Mouse (Mus musculus) embryo, embryonic 10 days (tissue): ENCODE results near the gene Apol11a.
"Not testable (repeated sequence)": the region's sequence is repeated elsewhere in the genome, so short reads cannot be mapped to it uniquely, and the experiment has no call there.

Experiments
- DNase-seq: peaks from one replicate; pipeline ENCODE4 v3.0.0-alpha.2; 2015; ENCODE audit warnings: low spot score

Gene Apol11a

DNA sequence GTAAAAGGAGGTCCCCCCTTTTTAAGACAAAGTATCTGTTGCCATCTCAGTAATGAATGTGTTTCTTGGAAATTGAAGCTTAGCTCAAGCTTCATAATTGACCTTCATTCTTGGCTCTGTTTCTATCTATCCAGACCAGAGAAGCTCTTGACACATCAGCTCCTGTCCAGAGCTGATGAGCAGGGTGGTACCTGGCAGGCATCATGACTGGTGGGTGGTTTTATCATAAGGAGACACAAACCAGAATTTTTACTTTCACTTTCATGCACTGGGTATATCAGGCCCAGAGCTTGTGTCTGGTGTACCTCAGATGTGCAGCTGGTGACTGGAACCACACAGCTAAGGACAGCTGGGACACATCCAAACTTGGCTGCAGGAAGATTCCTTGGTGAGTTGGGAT lies at the start of gene Apol11a:
Gene Apol11a, plus strand, starts transcription at position 306 of the 400 bp plus-strand sequence.
- not testable (repeated sequence) for DNase-seq

DNA sequence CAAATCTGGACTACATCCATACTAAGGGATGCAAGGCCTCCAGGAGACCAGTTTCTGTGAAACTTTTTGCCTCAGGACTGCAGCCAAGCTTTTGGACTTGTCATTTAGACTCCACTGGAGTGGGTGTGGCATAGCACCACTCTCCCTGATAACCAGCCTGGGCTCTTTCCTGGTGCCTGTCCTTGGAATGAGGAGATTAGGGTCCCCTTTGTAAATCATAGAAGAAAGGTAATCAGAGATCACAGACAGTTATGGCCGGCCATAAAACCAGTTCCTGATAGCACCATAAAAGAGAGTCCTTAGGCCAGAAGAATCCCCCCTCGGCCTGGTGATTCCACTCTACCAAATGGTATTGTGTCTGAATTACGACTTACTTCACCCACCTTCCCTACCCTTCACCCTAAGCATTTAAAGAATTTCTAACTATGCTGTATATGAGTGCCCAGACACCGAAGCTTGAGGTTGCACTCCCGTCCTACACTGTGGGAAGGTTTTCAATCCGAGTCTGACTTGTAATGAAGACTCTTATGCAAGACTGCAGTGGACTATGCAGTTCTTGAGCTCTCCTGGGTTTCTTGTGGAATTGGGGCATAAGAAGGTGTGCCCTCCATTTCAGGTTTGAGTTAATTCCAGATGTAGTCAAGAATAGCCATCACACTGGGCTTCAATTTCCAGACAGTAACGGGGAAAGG lies 33.2 kb upstream of the Apol11a start:
- not testable (repeated sequence) for DNase-seq

DNA sequence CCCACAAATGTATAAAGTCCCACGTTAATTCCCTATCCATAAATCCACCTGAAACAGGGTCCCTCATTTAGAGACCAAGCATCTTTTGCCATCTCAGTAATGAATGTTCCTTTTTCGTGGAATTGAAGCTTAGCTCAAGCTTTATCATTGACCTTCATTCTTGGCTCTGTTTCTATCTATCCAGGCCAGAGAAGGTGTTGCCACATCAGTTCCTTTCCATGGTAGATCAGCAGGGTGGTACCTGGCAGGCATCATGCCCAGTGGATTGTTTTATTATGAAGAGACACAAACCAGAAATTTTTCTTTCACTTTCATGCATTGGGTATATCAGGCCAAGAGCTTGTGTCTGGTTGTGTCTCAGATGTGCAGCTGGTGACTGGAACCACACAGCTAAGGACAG lies 31.4 kb upstream of the Apol11a start, which contains the start of gene Apol10a:
Gene Apol10a, plus strand, starts transcription at position 355 of the 400 bp plus-strand sequence.
- not testable (repeated sequence) for DNase-seq

- no peak for DNase-seq
These were observed 25.8 kb upstream of the Apol11a start for GRCm38 (mm10) chr15:77482140-77482794.

- DNase-seq = not testable (repeated sequence)
These were observed 14.9 kb upstream of the Apol11a start for GRCm38 (mm10) chr15:77493181-77493580.

- not testable (repeated sequence) for DNase-seq
These were observed 13.4 kb upstream of the Apol11a start for GRCm38 (mm10) chr15:77494694-77495093.

DNA sequence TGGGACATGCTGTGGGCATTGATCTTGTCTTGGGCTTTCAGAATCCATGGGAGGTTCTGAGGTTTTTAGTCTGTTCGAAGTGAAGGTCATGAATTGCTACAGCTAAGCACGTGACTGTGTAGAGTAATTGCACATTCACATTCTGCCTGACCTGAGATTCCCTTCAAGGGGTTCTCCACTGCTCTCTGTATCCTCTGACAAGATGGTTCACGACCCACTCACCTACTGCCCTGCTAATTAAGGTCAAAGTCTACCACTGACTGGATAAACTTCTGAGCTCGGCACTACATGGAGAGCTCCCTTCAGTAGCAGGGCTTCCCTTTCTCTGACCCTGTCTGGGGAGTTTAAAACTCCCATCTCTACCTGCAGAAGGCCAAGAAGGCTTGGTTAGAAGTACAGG lies 12.5 kb downstream of the Apol11a start:
- not testable (repeated sequence) for DNase-seq

DNA sequence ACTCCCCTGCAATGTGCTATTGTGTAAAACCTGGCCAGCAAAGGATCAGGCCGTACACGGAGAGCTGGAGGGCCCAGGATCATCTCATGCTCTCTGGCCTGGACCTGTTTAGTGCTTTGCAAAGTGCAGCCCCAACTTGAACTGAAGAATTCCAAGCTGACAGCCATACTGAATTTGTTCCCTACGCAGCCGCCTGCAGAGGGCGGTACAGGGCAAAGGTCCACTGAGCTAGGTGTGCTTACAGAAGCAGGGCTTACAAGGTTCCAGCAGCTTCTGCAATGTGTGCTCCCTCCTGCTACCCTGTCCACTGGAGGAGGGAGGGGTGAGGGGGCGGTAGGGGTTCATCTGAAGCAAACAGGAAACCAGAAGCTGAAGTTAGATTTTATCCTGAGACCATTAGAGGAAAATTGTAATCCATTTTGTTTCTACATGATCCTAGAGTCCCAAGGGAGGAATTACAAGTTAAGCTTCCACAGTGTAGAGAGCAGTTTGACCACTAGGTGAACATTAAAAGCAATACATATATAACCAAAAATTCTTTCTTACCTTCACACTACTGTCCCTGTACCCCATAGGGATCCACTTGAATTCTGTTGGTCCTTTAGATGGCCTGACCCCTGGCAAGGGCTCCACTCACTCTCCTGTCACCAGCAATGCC lies 15.2 kb downstream of the Apol11a start:
- peak; percentile 70 for DNase-seq

- no peak for DNase-seq
These were observed 25.1 kb downstream of the Apol11a start, which contains the start of gene Apol7c for GRCm38 (mm10) chr15:77533216-77533615. TSS of gene Apol7c (minus strand) at chr15:77533316.

DNA sequence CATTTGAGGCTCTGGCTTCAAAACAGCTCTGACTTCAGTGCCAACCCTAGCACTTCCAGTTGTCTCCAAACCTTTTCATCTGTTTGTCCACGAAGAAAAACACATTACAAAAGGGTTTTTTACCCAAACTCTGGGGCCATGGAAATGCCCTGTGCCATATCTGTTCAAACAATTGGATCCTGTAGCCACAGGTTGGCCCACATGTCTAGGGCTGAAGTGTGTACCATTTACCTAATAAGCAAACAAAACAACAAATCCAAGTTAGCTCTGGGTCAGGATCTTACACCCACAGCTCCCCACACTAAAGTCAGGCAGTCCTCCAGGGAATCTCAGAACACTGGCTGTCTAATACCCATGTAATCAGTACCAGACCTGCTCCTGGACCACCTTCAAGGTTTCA lies 31.1 kb downstream of the Apol11a start:
- not testable (repeated sequence) for DNase-seq

DNA sequence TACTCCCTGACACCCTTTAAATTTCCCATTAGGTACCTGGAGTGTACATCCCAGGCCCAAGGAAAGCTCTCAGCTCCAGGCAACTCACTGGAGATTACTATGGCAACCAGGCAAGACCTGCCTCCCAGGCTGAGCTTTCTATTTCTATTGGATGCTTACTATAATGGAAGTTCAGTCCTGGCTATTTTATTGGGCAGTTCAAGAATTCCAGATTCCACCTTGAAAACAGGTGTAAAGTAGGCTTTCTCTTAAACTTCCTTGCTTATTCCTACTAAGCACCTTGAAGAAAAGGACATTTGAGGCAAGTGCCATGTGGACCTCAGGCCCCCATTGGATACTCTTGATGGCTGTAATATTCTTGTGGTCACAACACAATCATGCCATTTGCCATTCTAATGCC lies 53.7 kb downstream of the Apol11a start, which contains the start of gene 1700025B11Rik:
Gene 1700025B11Rik, minus strand, starts transcription at position 101 of the 400 bp plus-strand sequence.
- no peak for DNase-seq

DNA sequence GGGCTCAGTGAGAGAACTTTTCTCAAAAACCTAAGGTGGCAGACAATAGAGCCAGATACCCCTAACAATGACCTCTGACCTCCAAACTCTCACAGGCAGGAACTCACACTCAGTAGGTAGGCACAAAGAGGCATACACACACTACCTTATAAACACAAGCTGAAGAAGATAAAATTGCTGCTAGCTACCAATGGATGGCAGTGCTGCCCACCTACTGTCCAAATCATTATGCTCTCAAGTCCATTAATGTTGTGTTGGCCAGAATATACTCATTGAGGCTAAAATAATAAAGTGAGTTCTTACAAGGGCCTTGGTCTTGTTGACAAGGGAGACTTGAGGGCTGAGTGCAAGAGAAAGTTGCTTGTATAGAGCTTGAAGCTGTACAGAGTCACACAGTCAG lies 55.1 kb downstream of the Apol11a start:
- DNase-seq = no peak
